Mouse (Mus musculus) erythroid progenitor cell, adult 5-6 weeks (primary cell): ENCODE measurements around the gene Shank2. TPM values are rescaled to one million over a fixed set of nuclear protein-coding genes. Genes with fewer than 3 reads are reported as not detected.

Source experiments
- ATAC-seq: replicated peaks from 2 replicates; pipeline ENCODE4 v1.8.0; 2016; ENCODE audit warnings: moderate number of reproducible peaks, mild to moderate bottlenecking, moderate TSS enrichment, inconsistent platforms; ENCODE audit not compliant: poor library complexity, low FRiP score, severe bottlenecking
- total RNA-seq, 2 experiments: library from RNA; stranded (forward) in 1 of 2; stranded (reverse) in 1 of 2; fragments of 150-400 nt in 1 of 2; fragments of 186-747, 209-891 nt in 1 of 2; gene quantifications; 2 replicates each; pipeline versions ENCODE4 v1.2.3 to v1.2.4; 2015 to 2017; ENCODE audit warnings: low replicate concordance in 2 of 2

Shank2 gene
- total RNA-seq, 2 experiments from 2014 or later, result 1.3 TPM; not detected in 1

DNA sequence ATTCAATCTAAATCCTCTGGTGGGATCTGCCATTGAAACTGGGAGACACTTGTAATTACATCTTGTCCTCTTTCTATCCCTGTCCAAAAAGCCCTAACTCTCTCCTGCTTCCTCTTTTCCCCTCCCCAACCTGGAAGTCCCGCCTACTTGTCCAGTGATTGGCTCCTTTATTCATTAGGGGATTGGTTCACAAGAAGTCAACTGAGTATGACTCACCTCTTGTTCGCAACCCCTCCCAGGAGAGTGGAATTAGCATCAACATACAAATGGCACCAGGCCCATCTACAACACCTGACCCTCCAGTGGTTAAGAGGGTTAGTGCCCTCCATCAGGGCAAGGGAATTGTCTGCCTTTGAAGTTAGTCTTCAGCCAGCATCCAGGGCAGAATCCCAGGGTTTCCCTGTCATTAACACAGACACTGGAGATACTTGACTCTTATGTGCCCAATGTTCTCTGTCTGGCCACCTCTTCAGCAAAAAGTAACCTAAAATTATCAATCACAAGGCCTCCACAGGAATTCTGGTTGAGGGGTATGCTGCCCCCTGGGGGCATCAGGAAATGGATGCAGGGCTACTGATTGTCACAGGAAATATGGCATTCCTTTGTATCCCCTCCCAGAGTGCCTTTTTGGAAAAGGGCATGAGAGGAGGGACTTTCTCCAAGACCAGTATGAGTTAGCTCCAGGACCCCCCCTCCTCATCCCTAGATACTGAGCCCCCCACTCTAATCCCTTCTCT is 247.1 kb downstream of the Shank2 start:
- ATAC-seq, result no peak

DNA sequence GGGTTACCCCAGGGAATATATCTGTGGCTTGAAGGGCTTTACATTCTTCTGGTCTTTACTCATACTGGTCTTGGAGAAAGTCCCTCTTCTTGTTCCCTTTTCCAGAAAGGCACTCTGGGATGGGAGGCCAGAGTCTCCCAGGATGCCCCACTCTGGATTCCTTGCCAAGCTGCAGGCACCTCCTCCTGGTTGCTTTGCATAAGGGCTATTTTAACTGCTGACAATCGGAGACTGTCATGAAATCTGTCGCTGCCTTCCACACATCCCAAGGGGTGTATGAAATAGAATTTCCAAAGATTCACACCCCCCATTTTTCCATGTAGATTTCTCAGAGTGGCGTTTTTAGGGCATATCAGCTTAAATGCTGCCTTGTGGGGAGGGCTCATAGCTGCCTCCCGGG is 249.1 kb downstream of the Shank2 start:
- no peak for ATAC-seq

DNA sequence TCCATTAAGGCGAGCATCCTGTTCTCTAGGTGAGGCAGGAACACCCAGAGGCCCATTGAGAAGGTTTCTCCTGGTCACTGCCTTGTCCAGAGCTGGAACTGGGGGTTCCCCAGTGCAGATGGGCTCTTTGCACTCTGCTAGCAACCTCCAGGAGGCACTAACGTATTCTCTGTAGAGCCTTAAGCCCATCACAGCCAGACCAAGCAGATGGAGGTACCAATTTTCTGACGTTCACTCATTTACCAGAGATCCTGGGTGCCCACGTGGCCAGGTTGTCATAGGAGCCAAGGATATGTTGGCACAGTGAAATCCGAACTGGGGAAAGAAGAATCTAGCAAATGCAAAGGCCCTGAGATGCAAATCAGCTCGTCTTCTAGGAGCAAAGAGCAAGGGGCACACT is 249.5 kb downstream of the Shank2 start:
- ATAC-seq, result no peak

DNA sequence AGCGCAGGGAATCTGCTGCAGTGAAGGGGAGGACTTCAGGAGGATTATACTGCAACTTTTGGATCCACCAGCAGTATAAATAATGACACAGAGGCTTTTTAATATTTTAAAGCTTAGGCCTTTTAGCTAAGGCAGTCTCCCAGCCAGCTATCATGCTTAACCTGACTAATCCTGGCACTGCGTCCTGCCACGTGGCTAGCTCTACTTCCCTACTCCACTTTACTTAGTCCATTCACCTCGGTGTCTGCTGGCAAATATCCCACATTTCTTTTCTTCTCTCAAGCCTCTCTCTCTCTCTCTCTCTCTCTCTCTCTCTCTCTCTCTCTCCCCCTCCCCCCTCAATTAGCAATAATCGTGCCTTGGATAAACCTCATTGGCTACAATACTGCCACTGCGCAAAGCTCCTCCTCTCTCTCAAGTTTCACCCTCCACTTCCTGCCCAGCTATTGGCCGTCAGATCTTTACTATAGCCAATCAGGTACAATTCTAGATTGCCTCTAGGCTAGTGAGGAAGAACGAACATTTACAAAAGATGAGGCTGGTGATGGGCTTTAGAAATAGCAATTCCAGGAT is 253.0 kb downstream of the Shank2 start:
- no peak for ATAC-seq

DNA sequence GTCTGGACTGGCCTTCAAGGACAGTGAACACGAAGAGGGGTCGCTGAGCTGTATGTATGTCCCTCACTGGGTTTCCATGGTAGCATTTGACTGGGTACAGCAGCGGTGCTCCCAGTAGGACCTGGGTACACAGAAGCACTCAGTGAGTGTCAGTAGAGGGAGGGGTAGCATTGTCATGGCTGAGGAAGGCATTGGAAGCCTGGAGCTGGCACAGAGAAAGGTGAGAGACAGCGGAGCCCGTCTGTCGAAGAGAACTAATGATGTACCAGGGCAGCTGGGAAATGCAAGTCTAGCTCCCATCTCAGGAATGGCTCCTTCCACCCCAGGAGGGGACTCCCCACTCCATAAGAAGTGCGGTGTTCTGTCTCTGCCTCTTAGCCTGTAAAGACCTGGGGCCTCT is 256.1 kb downstream of the Shank2 start:
- ATAC-seq, result no peak

DNA sequence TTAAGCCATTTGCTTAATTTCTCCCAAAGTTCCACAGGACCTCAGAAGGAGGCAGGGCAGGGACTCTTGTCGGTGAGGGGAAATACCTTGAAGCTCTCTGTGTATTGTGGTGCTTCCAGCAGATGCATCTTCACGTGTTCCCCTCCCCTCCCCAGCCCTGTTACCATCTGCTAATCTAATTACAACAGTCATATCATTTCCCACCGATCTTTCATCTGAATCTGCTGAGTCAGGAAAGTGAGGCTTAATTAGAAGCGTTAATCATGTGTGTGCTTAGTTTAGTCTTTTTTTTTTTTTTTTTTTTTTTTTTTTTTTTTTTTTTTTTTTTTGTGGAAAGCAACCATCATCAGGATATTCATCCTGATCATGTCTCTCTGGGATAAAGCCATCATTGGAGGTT is 256.6 kb downstream of the Shank2 start:
- ATAC-seq, result no peak

DNA sequence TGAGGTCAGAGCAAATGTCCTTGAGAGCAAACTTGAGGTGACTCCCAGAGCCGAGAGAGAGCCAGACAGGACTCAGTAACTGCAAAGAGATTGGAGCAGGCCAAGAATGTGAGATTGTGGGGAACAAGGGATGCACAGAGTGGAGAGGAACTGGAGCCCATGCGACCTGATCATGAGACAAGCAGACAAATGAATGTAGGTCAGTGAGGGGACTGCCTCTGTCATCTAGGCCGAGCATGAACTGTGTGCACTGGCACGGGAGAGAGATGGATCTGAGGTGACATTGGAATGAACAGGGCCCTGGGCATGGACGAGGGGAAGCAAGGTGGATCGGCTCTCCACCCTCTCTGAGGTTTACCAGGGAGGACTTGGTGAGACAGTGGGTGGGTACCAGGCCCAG is 260.9 kb downstream of the Shank2 start:
- ATAC-seq, result no peak

DNA sequence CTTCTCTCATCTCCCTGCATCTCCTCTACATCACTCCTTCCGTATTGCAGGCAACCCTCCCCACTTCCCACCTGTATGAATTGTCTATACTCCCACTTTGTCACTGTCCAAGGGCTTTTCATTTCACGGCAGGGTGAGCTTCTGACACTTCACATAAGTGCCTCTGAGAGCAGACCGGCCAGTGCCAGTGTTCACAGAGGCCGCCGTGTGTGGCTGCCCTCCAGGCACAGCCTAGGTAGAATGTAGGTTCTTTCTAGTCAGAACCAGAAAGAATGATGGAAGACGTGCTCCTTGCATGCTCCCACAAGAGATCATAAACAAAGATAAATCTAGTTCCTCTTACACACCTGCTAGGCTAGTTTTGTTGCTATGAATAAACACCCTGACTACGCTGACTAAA is 265.0 kb downstream of the Shank2 start:
- no peak for ATAC-seq

DNA sequence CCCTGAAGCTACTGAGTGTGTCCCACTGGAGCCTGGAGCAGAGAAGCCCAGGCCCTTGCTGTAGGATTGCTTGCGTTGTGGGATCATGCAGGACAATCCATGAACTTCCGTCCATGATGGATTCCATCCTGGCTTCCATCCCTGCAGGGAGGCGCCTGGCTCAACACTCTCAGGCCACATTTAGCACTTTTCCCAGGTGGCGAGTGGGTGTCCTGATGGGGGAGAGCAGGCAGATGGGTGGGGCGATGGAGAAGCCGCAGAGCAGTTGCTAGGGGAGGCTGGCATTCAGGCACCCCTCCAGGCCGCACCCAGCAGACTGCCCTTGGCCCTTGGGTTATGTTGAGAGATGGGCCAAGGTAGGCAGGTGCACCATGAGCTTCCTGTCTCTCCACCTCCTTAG is 266.6 kb downstream of the Shank2 start:
- ATAC-seq, result no peak

DNA sequence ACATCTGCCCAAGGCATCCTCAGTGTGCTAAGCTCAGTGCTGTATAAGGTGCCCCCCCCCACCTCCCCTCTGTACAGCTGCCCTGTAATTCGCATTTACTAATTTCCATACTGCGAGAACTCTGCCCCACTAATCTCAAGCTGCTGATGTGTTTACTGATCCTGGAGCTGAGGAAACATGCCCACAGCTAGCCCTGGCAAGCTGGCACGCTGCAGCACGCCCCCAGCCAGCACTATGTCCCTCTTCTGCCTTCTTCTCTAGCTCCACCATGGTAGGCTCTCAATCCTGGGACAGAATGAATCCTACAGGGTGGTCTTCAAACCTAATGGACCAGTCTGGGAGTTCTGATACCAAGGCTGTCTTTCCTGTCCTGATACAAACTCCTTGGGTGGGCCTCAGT is 267.1 kb downstream of the Shank2 start:
- no peak for ATAC-seq

DNA sequence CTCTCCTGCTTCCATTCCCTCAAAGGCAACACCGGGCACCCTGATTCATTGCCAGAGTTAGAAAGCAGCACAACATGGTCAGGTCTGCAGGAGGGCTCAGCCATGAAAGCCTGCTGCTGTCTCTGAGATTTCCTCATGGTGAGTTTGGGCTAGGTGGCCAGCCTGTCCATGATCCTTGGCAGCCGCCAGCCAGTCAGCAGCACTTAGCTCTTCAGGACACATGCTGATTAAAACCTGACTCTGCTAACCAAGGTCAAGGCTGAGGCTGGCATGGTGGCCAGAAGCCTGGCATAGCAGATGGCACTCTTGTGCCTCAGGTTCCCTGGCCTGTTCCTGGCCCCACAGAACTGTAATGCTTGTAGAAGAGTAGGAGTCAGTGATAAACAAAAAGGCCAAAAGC is 269.3 kb downstream of the Shank2 start:
- ATAC-seq, result no peak

DNA sequence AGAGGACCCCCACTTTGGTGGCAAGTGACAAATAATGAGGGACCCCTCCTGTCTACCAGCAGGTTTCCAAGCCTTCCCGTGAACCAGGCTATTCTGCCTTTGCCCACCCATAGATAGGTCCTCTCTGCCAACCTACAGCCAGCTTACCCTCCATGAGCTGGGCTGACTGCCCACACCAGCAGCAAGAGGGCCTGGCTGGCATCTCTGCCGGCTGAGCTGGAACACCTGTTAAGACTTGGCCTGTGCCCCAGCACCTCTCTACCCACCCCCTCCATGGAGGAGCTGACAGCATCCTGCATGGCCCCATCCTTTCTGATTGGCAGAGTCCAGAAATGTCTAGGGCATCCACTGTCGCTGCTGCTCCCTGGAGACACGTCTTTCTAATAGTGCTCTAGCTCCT is 277.0 kb downstream of the Shank2 start:
- ATAC-seq, result no peak

DNA sequence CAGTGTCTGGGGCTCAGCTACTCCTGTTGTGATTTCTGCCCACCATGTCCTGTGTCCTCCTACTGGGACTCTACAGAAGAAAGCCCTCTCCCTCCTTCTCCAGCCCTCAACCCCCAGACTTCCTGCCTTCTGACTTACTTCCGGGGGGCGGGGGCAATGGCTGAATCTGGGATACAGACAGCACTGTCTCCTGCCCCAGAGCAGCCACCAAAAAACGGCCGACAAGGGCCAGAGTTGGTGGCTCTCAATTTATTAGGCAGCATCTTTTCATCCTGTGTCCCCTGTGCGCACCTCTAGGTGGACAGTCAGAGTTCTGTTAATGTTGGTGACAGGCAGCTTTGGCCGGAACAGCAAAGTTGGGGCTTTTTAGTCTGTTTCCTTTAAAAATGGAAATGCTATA is 282.0 kb downstream of the Shank2 start:
- no peak for ATAC-seq

DNA sequence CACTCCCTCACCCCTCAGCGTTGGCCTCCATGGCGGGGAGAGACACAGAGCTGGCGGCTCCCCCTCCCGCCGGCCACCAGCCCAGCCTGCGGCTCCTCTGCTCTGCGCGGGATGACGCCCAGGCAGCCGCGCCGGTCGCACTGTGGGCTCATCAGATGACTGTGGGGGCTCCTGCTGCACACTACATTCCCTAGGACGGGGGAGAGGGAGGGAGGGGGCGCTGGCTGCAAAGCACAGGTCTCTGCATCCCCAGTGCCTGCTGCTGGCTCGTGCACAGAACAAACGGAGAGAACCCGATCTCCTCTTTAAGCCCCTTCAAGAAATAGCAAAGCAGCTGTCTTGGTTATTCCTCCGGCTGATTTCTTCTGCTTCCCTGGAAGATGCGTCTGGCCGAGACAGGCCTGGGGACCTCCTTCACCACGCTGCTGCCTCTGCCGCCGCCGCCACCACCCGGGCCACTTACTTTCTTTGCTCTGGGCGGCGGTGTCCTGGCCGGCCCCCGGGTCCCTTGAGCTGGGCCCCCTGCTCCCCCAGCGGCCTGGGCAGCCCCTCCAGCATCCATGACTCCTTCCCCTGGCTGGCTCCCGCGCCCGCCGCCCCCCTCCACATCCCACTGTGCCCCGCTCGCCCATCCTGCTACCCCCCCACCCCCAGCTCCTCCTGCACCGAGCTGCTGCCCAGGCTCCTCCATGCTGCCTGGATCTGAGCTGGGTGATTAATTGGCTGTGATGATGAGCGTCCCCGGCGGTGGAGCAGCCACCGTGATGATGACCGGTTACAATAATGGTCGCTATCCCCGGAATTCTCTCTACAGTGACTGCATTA is 282.7 kb downstream of the Shank2 start:
- no peak for ATAC-seq

DNA sequence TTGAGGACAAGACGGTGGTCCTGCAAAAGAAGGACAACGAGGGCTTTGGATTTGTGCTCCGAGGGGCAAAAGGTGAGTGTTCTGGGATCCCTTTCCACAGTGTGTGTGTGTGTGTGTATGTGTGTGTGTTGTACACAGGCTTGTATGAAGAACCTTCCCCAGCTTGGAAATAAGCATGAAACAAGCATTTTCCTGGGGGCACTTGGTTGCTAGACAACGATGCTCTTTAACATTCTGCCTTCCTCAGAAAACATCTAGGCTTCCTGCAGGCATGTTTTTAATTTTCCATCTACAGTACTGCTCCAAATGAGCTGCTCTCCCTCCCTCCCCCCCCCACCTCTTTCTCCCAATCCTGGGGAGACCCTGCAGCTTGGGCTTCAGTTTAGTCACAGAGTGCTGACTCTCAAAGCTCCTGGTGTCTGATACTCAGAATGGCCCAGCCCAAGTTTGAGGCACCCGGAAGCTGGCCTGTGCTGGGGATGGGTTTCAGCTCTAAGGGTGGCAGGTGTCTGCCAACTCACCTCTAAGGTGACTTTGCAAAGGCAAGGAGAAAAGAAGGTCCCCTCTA is 283.4 kb downstream of the Shank2 start:
- no peak for ATAC-seq

DNA sequence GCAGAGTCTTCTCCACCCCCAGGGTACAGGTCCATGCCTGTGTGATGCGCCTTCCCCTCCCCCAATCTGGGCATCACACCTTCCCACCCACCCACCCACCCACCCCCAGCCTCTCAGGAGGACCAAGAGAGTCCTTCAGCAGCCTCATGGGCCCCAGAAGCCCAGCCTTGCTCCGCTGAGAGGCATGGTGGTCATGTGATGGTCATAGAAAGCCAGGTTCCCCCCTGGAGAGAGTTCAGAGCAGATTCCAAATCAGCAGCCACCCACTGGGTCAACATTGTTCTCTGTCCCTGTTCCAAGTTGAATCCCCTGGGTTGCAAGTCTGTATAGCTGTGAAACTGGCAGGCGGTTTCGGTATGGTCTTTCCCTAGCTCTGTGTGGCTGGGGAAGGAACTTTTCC is 284.2 kb downstream of the Shank2 start:
- ATAC-seq, result no peak

DNA sequence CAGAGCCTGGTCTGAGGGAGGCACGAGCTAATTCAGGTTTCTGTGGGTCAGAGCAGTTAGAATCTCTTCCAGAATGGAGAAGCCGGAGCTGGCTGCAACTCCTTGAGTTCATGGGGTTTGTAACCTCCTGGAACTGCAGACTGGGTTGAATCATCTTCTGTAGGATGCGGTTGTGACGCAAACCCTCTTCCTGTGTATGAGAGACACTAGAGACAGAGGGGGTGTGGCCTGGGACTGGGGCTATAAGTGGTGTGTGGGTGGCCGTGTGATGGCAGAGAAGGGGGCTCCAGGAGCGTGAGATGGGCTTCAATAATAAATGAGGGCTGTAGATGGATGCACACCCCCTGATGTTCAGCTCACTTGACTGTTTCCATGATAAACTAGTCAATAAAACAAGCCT is 286.3 kb downstream of the Shank2 start:
- ATAC-seq, result no peak

DNA sequence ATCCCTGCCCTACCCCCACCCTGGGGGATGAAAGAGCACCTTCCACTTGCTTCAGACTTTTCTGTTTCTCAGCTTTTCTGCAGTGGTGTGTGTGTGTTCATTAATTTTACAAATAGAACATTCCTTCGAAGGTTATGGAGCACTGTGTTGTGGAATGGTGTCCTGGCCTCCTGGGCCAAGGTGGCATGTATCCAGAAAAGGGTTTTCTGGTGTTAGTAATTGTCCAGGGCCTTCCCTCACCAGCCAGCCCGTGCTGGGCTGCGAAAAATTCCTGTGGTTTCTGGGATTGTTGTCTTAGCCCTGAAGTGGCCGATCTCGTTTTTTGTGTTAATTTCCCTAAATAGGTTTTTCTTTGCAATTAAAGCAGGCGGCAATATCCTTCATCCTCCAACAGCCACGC is 289.8 kb downstream of the Shank2 start:
- ATAC-seq, result no peak

DNA sequence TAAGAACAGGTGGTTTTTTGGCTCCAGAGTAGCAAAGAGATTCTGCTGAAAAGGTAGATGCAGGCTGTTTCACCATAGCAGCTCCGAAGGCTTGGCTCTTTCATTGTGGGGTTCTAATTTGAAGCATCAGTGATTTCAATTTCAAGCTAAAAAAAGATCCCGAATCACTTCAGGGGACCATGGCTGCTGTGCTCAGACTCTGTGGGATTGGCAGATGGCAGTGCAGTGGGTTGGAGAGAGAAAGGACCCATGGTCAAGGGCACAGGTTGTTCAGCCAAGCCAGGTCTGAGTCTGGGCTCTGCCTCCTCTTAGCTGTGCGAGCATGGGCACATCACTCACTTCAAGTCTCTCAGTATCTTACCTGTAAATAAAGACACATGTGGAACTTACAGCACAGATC is 291.9 kb downstream of the Shank2 start:
- ATAC-seq, result no peak

DNA sequence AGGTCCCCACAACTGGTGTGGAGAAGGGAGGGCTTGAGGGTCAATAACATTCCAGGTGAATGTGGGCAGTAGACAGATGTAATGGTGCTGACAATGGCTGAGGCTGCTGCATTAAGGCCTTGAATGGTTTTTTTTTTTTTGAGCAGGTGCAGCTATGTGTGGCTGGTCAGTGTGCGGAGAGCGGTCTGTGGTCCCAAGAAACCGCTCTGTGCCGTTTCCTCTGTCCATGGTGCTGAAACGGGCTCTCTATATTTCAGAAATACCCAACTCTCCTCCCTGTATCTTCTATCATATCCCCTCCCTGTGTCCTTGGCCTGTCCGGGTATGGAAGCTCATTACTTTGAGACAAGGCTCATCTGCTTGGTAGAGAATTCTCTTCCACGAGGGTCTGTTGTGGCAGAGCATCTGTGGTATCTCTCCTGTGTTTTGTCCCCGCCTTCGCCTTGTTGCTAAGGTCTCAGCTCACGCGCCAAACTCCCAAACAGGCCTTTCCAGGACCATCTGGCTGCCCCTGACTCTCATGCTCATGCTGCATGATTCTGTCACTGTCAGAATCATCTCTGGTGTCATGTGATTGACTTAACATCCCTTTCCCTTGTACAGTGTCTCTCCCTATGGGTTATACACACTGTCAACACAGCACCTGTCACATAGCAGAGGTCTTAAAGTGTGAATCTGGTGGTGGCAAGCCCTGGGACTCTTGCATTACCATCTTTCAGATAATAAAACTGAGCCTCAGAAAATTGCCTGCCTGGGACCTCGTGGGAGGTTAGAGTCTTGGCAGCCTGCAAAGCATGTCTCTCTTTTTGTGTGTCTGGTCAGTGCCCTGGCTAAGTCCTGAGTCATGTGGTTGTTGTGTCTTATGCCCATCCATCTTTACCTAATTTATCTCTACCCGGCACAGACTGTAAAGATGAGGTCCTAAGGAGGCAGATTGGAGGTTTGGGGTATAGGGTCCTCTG is 292.8 kb downstream of the Shank2 start:
- ATAC-seq, result no peak
